Mouse (Mus musculus) heart, postnatal 0 days (tissue): ENCODE measurements at regions not wholly inside any gene's neighbourhood (a gene's known extent, or its start where the extent isn't known, plus 50 kb on each side); places are given as distances from the start of the nearest gene placed in this dataset.
A peak's percentile ranks its signal among the peaks of the same experiment; 100 is the strongest.

Source experiments
- ATAC-seq: fragments of 200-750 bp; cut with Nextera tagmentation; 2 replicates; pipeline ENCODE4 v1.8.0; 2017; ENCODE audit warnings: low read depth, moderate number of reproducible peaks, moderate library complexity; ENCODE audit not compliant: insufficient read depth
- DNase-seq: peaks from one replicate; pipeline ENCODE4 v3.0.0-alpha.2; 2016; ENCODE audit warnings: low spot score
- H3K27ac ChIP-seq: fragments of 300-500 bp; sonication (generic); 2 replicates; pipeline ENCODE4 v1.5.1; 2014; ENCODE audit warnings: low read depth, mild to moderate bottlenecking
- H3K27me3 ChIP-seq: fragments of 300-500 bp; sonication (generic); 2 replicates; pipeline ENCODE4 v1.6.1; 2014; ENCODE audit warnings: low read length, mixed read lengths; ENCODE audit not compliant: control insufficient read depth, insufficient read depth
- H3K36me3 ChIP-seq: fragments of 300-500 bp; sonication (generic); replicated peaks from 2 replicates; pipeline ENCODE4 v1.6.1; 2014; ENCODE audit warnings: low read length, mixed read lengths; ENCODE audit not compliant: control insufficient read depth, insufficient read depth
- H3K4me1 ChIP-seq: fragments of 300-500 bp; sonication (generic); 2 replicates; pipeline ENCODE4 v1.6.1; 2014; ENCODE audit warnings: antibody characterized with exemption; ENCODE audit not compliant: control insufficient read depth, insufficient read depth
- H3K4me2 ChIP-seq: fragments of 300-500 bp; sonication (generic); 2 replicates; pipeline ENCODE4 v1.6.1; 2014; ENCODE audit warnings: low read depth, mild to moderate bottlenecking, low read length, moderate library complexity
- H3K4me3 ChIP-seq: fragments of 300-500 bp; sonication (generic); 2 replicates; pipeline ENCODE4 v1.5.1; 2014; ENCODE audit warnings: low read depth, low read length
- H3K9ac ChIP-seq: fragments of 300-500 bp; sonication (generic); replicated peaks from 2 replicates; pipeline ENCODE4 v1.6.1; 2014; ENCODE audit warnings: low read depth, low read length, mixed read lengths
- H3K9me3 ChIP-seq: fragments of 300-500 bp; sonication (generic); replicated peaks from 2 replicates; pipeline ENCODE4 v1.6.1; 2016; ENCODE audit warnings: low read length; ENCODE audit not compliant: control insufficient read depth
- CTCF ChIP-seq: IDR thresholded peaks from 2 replicates; pipeline ENCODE4 v1.5.1; 2016; ENCODE audit warnings: antibody characterized with exemption, control low read depth, low read depth
- EP300 ChIP-seq: IDR thresholded peaks from 2 replicates; pipeline ENCODE4 v1.6.1; 2016; ENCODE audit warnings: antibody characterized with exemption, low read depth
- WGBS: fragments of 180-500 bp; shearing (Covaris S2); extraction: QIAGEN DNeasy Blood & Tissue Kit; methylation state at CpG from one replicate; pipeline ENCODE4 v1.1.7; 2014; 5-methylcytosine and 5-hydroxymethylcytosine counted together

GRCm38 (mm10) chr16:18683556-18683955 lies 53.8 kb upstream of the Sept5 start:
- no peaks in the 10 kb centered on the region for H3K9me3 ChIP-seq
- TF ChIP-seq CTCF (no peak), EP300 (no peak)
- H3K4me1 ChIP-seq = peaks cover 5% of the 10 kb centered on the region; the same call in 1 of the 2 replicates
- H3K36me3 ChIP-seq = no peaks in the 10 kb centered on the region
- no peak overlapping the region for H3K27ac ChIP-seq
- H3K4me2 ChIP-seq = no peak overlapping the region
- no peak for ATAC-seq
- WGBS = 40% methylated on average over 6 of the region's 6 CpGs
- H3K27me3 ChIP-seq = no peaks in the 10 kb centered on the region
- no peak overlapping the region for H3K9ac ChIP-seq
- DNase-seq = no peak
- no peak overlapping the region for H3K4me3 ChIP-seq

GRCm38 (mm10) chr16:18686044-18686761 lies 56.4 kb upstream of the Sept5 start:
- H3K9ac ChIP-seq = no peak overlapping the region
- 25% methylated on average over 6 of the region's 6 CpGs for WGBS
- no peak overlapping the region for H3K4me2 ChIP-seq
- H3K36me3 ChIP-seq = no peaks in the 10 kb centered on the region
- no peaks in the 10 kb centered on the region for H3K9me3 ChIP-seq
- H3K4me1 ChIP-seq = peaks cover 5% of the 10 kb centered on the region; the same call in 1 of the 2 replicates
- H3K4me3 ChIP-seq = no peak overlapping the region
- ATAC-seq = no peak
- H3K27ac ChIP-seq = 0 out of 2 replicates have a peak overlapping the region, but pooled peaks have one; percentile 86
- TF ChIP-seq CTCF (no peak), EP300 (no peak)
- no peaks in the 10 kb centered on the region for H3K27me3 ChIP-seq
- DNase-seq = no peak

GRCm38 (mm10) chr16:18686916-18687315 lies 57.2 kb upstream of the Sept5 start:
- DNase-seq (peak; percentile 92), ATAC-seq (peak; percentile 99)
- peak overlapping the region; percentile 33 for H3K4me3 ChIP-seq
- no peaks in the 10 kb centered on the region for H3K36me3 ChIP-seq
- peaks cover 5% of the 10 kb centered on the region; the same call in 1 of the 2 replicates for H3K4me1 ChIP-seq
- under 1% methylated on average over 16 of the region's 17 CpGs for WGBS
- H3K4me2 ChIP-seq = peak overlapping the region; percentile 56
- H3K9me3 ChIP-seq = no peaks in the 10 kb centered on the region
- TF ChIP-seq EP300 (no peak), CTCF (no peak)
- no peaks in the 10 kb centered on the region for H3K27me3 ChIP-seq
- 0 out of 2 replicates have a peak overlapping the region, but pooled peaks have one; percentile 20 for H3K9ac ChIP-seq
- peak overlapping the region; percentile 86 for H3K27ac ChIP-seq

GRCm38 (mm10) chr16:18687367-18687766 lies 57.6 kb upstream of the Sept5 start:
- ATAC-seq (peak; percentile 57), DNase-seq (peak; percentile 44)
- Histone ChIP-seq H3K9me3 (no peaks in the 10 kb centered on the region), H3K9ac (0 out of 2 replicates have a peak overlapping the region, but pooled peaks have one; percentile 20), H3K4me3 (peak overlapping the region; percentile 33), H3K36me3 (no peaks in the 10 kb centered on the region), H3K27ac (peak overlapping the region; percentile 86), H3K27me3 (no peaks in the 10 kb centered on the region), H3K4me2 (peak overlapping the region; percentile 56), H3K4me1 (peaks cover 5% of the 10 kb centered on the region; the same call in 1 of the 2 replicates)
- no peak for TF ChIP-seq EP300
- peak; percentile 68 for TF ChIP-seq CTCF
- 13% methylated on average over 8 of the region's 8 CpGs for WGBS

GRCm38 (mm10) chr16:18695596-18695995 lies 65.8 kb upstream of the Sept5 start:
- no peak for TF ChIP-seq EP300
- no peak for TF ChIP-seq CTCF
- no peaks in the 10 kb centered on the region for H3K36me3 ChIP-seq
- H3K9me3 ChIP-seq = no peaks in the 10 kb centered on the region
- H3K9ac ChIP-seq = no peak overlapping the region
- DNase-seq = no peak
- H3K4me1 ChIP-seq = no peaks in the 10 kb centered on the region
- H3K4me3 ChIP-seq = no peak overlapping the region
- no peak overlapping the region for H3K4me2 ChIP-seq
- H3K27me3 ChIP-seq = no peaks in the 10 kb centered on the region
- no peak overlapping the region for H3K27ac ChIP-seq
- no peak for ATAC-seq
- WGBS = 66% methylated on average over 5 of the region's 5 CpGs
